Mouse (Mus musculus) hindbrain, embryonic 16.5 days (tissue): ENCODE measurements around the gene Ncoa1. TPM values are rescaled to one million over a fixed set of nuclear protein-coding genes. Genes with fewer than 3 reads are reported as not detected.
A peak's percentile ranks its signal among the peaks of the same experiment; 100 is the strongest.
"Not testable (repeated sequence)": the region's sequence is repeated elsewhere in the genome, so short reads cannot be mapped to it uniquely, and the experiment has no call there.

ENCODE experiments used
- ATAC-seq: fragments of 200-750 bp; cut with Nextera tagmentation; 2 replicates; pipeline ENCODE4 v1.8.0; 2017; ENCODE audit warnings: moderate TSS enrichment, moderate library complexity
- H3K27ac ChIP-seq: fragments of 300-500 bp; sonication (generic); 2 replicates; pipeline ENCODE4 v1.5.1; 2014; ENCODE audit warnings: low read depth, mild to moderate bottlenecking, control low read depth, low read length, moderate library complexity
- H3K27me3 ChIP-seq: fragments of 300-500 bp; sonication (generic); replicated peaks from 2 replicates; pipeline ENCODE4 v1.6.1; 2014; ENCODE audit warnings: low read length; ENCODE audit not compliant: control insufficient read depth, insufficient read depth
- H3K36me3 ChIP-seq: fragments of 300-500 bp; sonication (generic); 2 replicates; pipeline ENCODE4 v1.6.1; 2014; ENCODE audit warnings: mild to moderate bottlenecking, low read length, moderate library complexity, mixed read lengths; ENCODE audit not compliant: control insufficient read depth, insufficient read depth
- H3K4me1 ChIP-seq: fragments of 300-500 bp; sonication (generic); 2 replicates; pipeline ENCODE4 v1.6.1; 2014; ENCODE audit warnings: low read depth, low read length; ENCODE audit not compliant: control insufficient read depth, insufficient read depth
- H3K4me2 ChIP-seq: fragments of 300-500 bp; sonication (generic); 2 replicates; pipeline ENCODE4 v1.6.1; 2014; ENCODE audit warnings: mild to moderate bottlenecking, low read length, control low read depth, moderate library complexity
- H3K4me3 ChIP-seq: fragments of 300-500 bp; sonication (generic); 2 replicates; pipeline ENCODE4 v1.5.1; 2014; ENCODE audit warnings: mild to moderate bottlenecking, low read length, control low read depth, moderate library complexity
- H3K9ac ChIP-seq: fragments of 300-500 bp; sonication (generic); 2 replicates; pipeline ENCODE4 v1.6.1; 2014; ENCODE audit warnings: low read depth, mild to moderate bottlenecking, control low read depth, low read length, moderate library complexity
- H3K9me3 ChIP-seq: fragments of 300-500 bp; sonication (generic); 2 replicates; pipeline ENCODE4 v1.6.1; 2014; ENCODE audit warnings: mild to moderate bottlenecking, low read length, moderate library complexity; ENCODE audit not compliant: control insufficient read depth
- WGBS: fragments of 180-500 bp; shearing (Covaris S2); extraction: QIAGEN DNeasy Blood & Tissue Kit; methylation state at CpG from one replicate; pipeline ENCODE4 v1.1.7; 2014; 5-methylcytosine and 5-hydroxymethylcytosine counted together
- polyA plus RNA-seq: library from polyadenylated mRNA; unstranded; fragments of >200 nt; fragmentation: Nextera tagmentation; extraction: Ambion mirVana; gene quantifications from 2 replicates; pipeline ENCODE4 v1.2.1, GENCODE M21; 2015

The Ncoa1 gene
- polyA plus RNA-seq, 1 experiment from 2014 or later, result 12.4 TPM

GRCm38 (mm10) chr12:4460990-4461389, 16.0 kb downstream of the Ncoa1 start:
- H3K4me1 ChIP-seq, result no peaks in the 10 kb centered on the region
- H3K4me2 ChIP-seq, result no peak overlapping the region
- no peak overlapping the region for H3K4me3 ChIP-seq
- H3K9me3 ChIP-seq, result no peaks in the 10 kb centered on the region
- WGBS, result 94% methylated on average over 2 of the region's 2 CpGs
- no peak overlapping the region for H3K9ac ChIP-seq
- ATAC-seq, result no peak
- H3K27ac ChIP-seq, result no peak overlapping the region
- no peaks in the 10 kb centered on the region for H3K36me3 ChIP-seq
- no peaks in the 10 kb centered on the region for H3K27me3 ChIP-seq

- ATAC-seq, result peak; percentile 66; the same call in 1 of the 2 replicates
- no peak overlapping the region for H3K27ac ChIP-seq
- WGBS, result 86% methylated on average over 10 of the region's 10 CpGs
Observed at GRCm38 (mm10) chr12:4454956-4455565, 21.9 kb downstream of the Ncoa1 start.

GRCm38 (mm10) chr12:4454248-4454647, 22.7 kb downstream of the Ncoa1 start:
- Histone ChIP-seq H3K4me2 (no peak overlapping the region), H3K9me3 (no peaks in the 10 kb centered on the region), H3K36me3 (no peaks in the 10 kb centered on the region), H3K27ac (no peak overlapping the region), H3K27me3 (no peaks in the 10 kb centered on the region), H3K9ac (no peak overlapping the region), H3K4me1 (peaks cover 2% of the 10 kb centered on the region; the same call in 1 of the 2 replicates), H3K4me3 (no peak overlapping the region)
- ATAC-seq, result no peak
- 83% methylated on average over 4 of the region's 4 CpGs for WGBS

More at GRCm38 (mm10) chr12:4454956-4455565, 21.9 kb downstream of the Ncoa1 start:
- Histone ChIP-seq H3K27me3 (no peaks in the 10 kb centered on the region), H3K4me2 (no peak overlapping the region), H3K9ac (no peak overlapping the region), H3K9me3 (no peaks in the 10 kb centered on the region), H3K36me3 (no peaks in the 10 kb centered on the region), H3K4me3 (no peak overlapping the region), H3K4me1 (peaks cover 2% of the 10 kb centered on the region; the same call in 1 of the 2 replicates)

- no peak overlapping the region for H3K9ac ChIP-seq
- H3K27me3 ChIP-seq, result no peaks in the 10 kb centered on the region
- no peak overlapping the region for H3K4me2 ChIP-seq
- no peak overlapping the region for H3K27ac ChIP-seq
- H3K36me3 ChIP-seq, result no peaks in the 10 kb centered on the region
- H3K4me1 ChIP-seq, result peaks cover 2% of the 10 kb centered on the region; the same call in 1 of the 2 replicates
- ATAC-seq, result no peak
- H3K4me3 ChIP-seq, result no peak overlapping the region
- no peaks in the 10 kb centered on the region for H3K9me3 ChIP-seq
Observed at GRCm38 (mm10) chr12:4452233-4452632, 24.7 kb downstream of the Ncoa1 start.

- not testable (repeated sequence) for ATAC-seq, H3K9ac ChIP-seq, H3K36me3 ChIP-seq
Observed at GRCm38 (mm10) chr12:4450485-4450884, 26.5 kb downstream of the Ncoa1 start.

GRCm38 (mm10) chr12:4448076-4448589, 28.8 kb downstream of the Ncoa1 start:
- Histone ChIP-seq H3K9ac (no peak overlapping the region), H3K27ac (no peak overlapping the region), H3K27me3 (no peaks in the 10 kb centered on the region), H3K4me3 (no peak overlapping the region), H3K4me1 (no peaks in the 10 kb centered on the region), H3K9me3 (no peaks in the 10 kb centered on the region), H3K36me3 (no peaks in the 10 kb centered on the region), H3K4me2 (no peak overlapping the region)
- 85% methylated on average over 4 of the region's 4 CpGs for WGBS
- ATAC-seq, result no peak

More at GRCm38 (mm10) chr12:4450485-4450884, 26.5 kb downstream of the Ncoa1 start:
- H3K4me3 ChIP-seq, H3K4me1 ChIP-seq, H3K27me3 ChIP-seq, H3K27ac ChIP-seq, H3K9me3 ChIP-seq, H3K4me2 ChIP-seq: not testable (repeated sequence)

GRCm38 (mm10) chr12:4444946-4445345, 32.0 kb downstream of the Ncoa1 start:
- 93% methylated on average over 5 of the region's 5 CpGs for WGBS
- no peak overlapping the region for H3K9ac ChIP-seq
- H3K9me3 ChIP-seq, result no peaks in the 10 kb centered on the region
- H3K4me3 ChIP-seq, result no peak overlapping the region
- no peaks in the 10 kb centered on the region for H3K36me3 ChIP-seq
- no peak overlapping the region for H3K4me2 ChIP-seq
- no peak overlapping the region for H3K27ac ChIP-seq
- no peak for ATAC-seq
- no peaks in the 10 kb centered on the region for H3K4me1 ChIP-seq
- no peaks in the 10 kb centered on the region for H3K27me3 ChIP-seq

- no peaks in the 10 kb centered on the region for H3K36me3 ChIP-seq
- H3K4me2 ChIP-seq, result no peak overlapping the region
- H3K4me1 ChIP-seq, result no peaks in the 10 kb centered on the region
- ATAC-seq, result no peak
- no peak overlapping the region for H3K4me3 ChIP-seq
- H3K9ac ChIP-seq, result no peak overlapping the region
- no peak overlapping the region for H3K27ac ChIP-seq
- 74% methylated on average over 3 of the region's 3 CpGs for WGBS
- no peaks in the 10 kb centered on the region for H3K27me3 ChIP-seq
- no peaks in the 10 kb centered on the region for H3K9me3 ChIP-seq
Observed at GRCm38 (mm10) chr12:4441451-4441850, 35.5 kb downstream of the Ncoa1 start.

GRCm38 (mm10) chr12:4436198-4436597, 40.8 kb downstream of the Ncoa1 start:
- H3K4me2 ChIP-seq, result no peak overlapping the region
- H3K9ac ChIP-seq, result no peak overlapping the region
- H3K27me3 ChIP-seq, result no peaks in the 10 kb centered on the region
- ATAC-seq, result no peak
- no peaks in the 10 kb centered on the region for H3K4me1 ChIP-seq
- no peak overlapping the region for H3K27ac ChIP-seq
- no peak overlapping the region for H3K4me3 ChIP-seq
- 87% methylated on average over 5 of the region's 5 CpGs for WGBS
- no peaks in the 10 kb centered on the region for H3K9me3 ChIP-seq
- no peaks in the 10 kb centered on the region for H3K36me3 ChIP-seq
